Mouse (Mus musculus) embryonic facial prominence, embryonic 14.5 days (tissue): ENCODE measurements at regions not wholly inside any gene's neighbourhood (a gene's known extent, or its start where the extent isn't known, plus 50 kb on each side); places are given as distances from the start of the nearest gene placed in this dataset.

Experiments used
- ATAC-seq: fragments of 200-750 bp; cut with Nextera tagmentation; 2 replicates; pipeline ENCODE4 v1.8.0; 2017; ENCODE audit warnings: low read depth, moderate number of reproducible peaks, moderate TSS enrichment
- DNase-seq: peaks from one replicate; pipeline ENCODE4 v3.0.0-alpha.2; 2015; ENCODE audit warnings: low spot score
- H3K27ac ChIP-seq: fragments of 300-500 bp; sonication (generic); replicated peaks from 2 replicates; pipeline ENCODE4 v1.5.1; 2014; ENCODE audit warnings: low read depth, mild to moderate bottlenecking, low read length, moderate library complexity
- H3K27me3 ChIP-seq: fragments of 300-500 bp; sonication (generic); replicated peaks from 2 replicates; pipeline ENCODE4 v1.6.1; 2014; ENCODE audit warnings: low read length; ENCODE audit not compliant: control insufficient read depth, insufficient read depth
- H3K36me3 ChIP-seq: fragments of 300-500 bp; sonication (generic); 2 replicates; pipeline ENCODE4 v1.6.1; 2014; ENCODE audit warnings: low read length, mixed read lengths; ENCODE audit not compliant: control insufficient read depth, insufficient read depth
- H3K4me1 ChIP-seq: fragments of 300-500 bp; sonication (generic); 2 replicates; pipeline ENCODE4 v1.6.1; 2014; ENCODE audit warnings: antibody characterized with exemption, low read length; ENCODE audit not compliant: control insufficient read depth, insufficient read depth
- H3K4me2 ChIP-seq: fragments of 300-500 bp; sonication (generic); 2 replicates; pipeline ENCODE4 v1.6.1; 2014; ENCODE audit warnings: low read depth, mild to moderate bottlenecking, low read length, moderate library complexity, mixed read lengths
- H3K4me3 ChIP-seq: fragments of 300-500 bp; sonication (generic); 2 replicates; pipeline ENCODE4 v1.5.1; 2014; ENCODE audit warnings: low read depth, mild to moderate bottlenecking, low read length
- H3K9ac ChIP-seq: fragments of 300-500 bp; sonication (generic); 2 replicates; pipeline ENCODE4 v1.6.1; 2014; ENCODE audit warnings: low read depth, mild to moderate bottlenecking, low read length, moderate library complexity, mixed read lengths
- H3K9me3 ChIP-seq: fragments of 300-500 bp; sonication (generic); 2 replicates; pipeline ENCODE4 v1.6.1; 2016; ENCODE audit warnings: low read length; ENCODE audit not compliant: control insufficient read depth
- WGBS: fragments of 180-500 bp; shearing (Covaris S2); extraction: QIAGEN DNeasy Blood & Tissue Kit; methylation state at CpG from one replicate; pipeline ENCODE4 v1.1.7; 2014; 5-methylcytosine and 5-hydroxymethylcytosine counted together

DNA sequence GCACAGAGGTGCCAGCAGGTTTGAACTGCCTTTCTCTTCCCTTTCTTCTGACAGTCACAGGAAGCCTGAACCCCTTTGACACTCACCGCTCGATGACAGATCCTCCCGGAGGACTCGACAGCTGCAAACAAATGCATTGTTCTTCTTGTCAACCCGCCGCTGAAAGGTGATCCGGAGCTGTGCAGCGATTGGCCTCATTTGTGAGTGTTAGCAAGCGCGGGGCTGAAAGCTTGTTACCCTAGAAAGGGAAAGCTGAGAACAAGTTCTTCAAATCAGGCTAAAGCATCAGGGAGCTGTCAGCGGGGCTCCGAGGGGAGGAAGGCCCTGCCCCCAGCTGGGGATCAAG is 154.1 kb downstream of the Gm45692 start:
- DNase-seq, result peak; percentile 94
- WGBS, result 4% methylated on average over 12 of the region's 12 CpGs
- no peaks in the 10 kb centered on the region for H3K36me3 ChIP-seq
- peak overlapping the region; percentile 31 for H3K4me2 ChIP-seq
- H3K4me3 ChIP-seq, result no peak overlapping the region
- 0 out of 2 replicates have a peak overlapping the region, but pooled peaks have one; percentile 22 for H3K27ac ChIP-seq
- ATAC-seq, result peak; percentile 89
- peaks cover 12% of the 10 kb centered on the region; the same call in 1 of the 2 replicates for H3K27me3 ChIP-seq
- no peaks in the 10 kb centered on the region for H3K9me3 ChIP-seq
- H3K4me1 ChIP-seq, result 0 out of 2 replicates have a peak, but pooled peaks cover 3% of the 10 kb centered on the region
- H3K9ac ChIP-seq, result peak overlapping the region; percentile 35; the same call in 1 of the 2 replicates

DNA sequence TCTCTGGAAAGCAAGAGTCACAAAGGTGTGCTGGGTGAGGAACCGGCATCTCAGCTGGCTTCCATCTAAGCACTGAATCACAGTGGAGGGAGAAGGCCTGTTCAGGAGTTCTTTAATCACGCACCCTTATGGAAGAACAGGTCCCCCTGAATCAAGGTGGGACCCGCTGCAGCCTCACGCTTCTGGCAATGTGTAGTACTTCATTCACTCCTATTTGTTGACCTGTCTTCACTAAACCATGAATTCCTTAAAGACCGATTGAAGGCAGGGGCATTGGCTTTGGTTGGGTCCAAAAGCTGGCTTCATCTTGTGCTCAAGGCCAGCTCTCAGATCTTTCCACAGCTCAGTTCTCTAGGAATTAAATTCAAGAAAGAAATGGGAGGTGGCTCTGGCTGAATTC is 154.5 kb downstream of the Gm45692 start:
- Histone ChIP-seq H3K9ac (no peak overlapping the region), H3K4me3 (no peak overlapping the region), H3K4me1 (0 out of 2 replicates have a peak, but pooled peaks cover 3% of the 10 kb centered on the region), H3K27me3 (peaks cover 12% of the 10 kb centered on the region; the same call in 1 of the 2 replicates), H3K9me3 (no peaks in the 10 kb centered on the region), H3K36me3 (no peaks in the 10 kb centered on the region), H3K27ac (0 out of 2 replicates have a peak overlapping the region, but pooled peaks have one; percentile 22), H3K4me2 (peak overlapping the region; percentile 31)
- WGBS, result 51% methylated on average over 5 of the region's 5 CpGs
- DNase-seq (no peak), ATAC-seq (no peak)

DNA sequence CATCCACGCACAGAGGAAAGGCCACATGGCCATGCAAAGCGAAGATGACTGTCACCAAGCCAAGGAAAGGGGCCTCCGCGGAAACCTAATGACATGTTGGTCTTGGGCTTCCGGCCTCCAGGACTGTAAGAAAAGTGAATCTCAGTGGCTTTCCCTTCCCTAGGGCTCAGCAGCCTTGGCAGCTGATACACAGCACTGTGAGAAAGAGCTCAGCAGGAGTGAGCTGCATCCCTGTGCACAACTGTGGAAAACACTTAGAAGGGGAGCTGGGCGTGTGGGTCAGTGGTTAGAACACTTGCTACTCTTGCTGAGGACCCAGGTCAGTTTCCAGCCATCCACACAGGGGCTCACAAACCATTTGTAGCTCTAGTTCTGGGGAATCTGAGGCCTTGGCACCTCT is 155.1 kb downstream of the Gm45692 start:
- no peak overlapping the region for H3K4me2 ChIP-seq
- H3K9me3 ChIP-seq, result no peaks in the 10 kb centered on the region
- WGBS, result 95% methylated on average over 6 of the region's 6 CpGs
- H3K27ac ChIP-seq, result no peak overlapping the region
- H3K4me3 ChIP-seq, result no peak overlapping the region
- H3K27me3 ChIP-seq, result peaks cover 12% of the 10 kb centered on the region; the same call in 1 of the 2 replicates
- no peaks in the 10 kb centered on the region for H3K36me3 ChIP-seq
- no peak for DNase-seq
- no peak overlapping the region for H3K9ac ChIP-seq
- no peak for ATAC-seq
- H3K4me1 ChIP-seq, result 0 out of 2 replicates have a peak, but pooled peaks cover 3% of the 10 kb centered on the region

DNA sequence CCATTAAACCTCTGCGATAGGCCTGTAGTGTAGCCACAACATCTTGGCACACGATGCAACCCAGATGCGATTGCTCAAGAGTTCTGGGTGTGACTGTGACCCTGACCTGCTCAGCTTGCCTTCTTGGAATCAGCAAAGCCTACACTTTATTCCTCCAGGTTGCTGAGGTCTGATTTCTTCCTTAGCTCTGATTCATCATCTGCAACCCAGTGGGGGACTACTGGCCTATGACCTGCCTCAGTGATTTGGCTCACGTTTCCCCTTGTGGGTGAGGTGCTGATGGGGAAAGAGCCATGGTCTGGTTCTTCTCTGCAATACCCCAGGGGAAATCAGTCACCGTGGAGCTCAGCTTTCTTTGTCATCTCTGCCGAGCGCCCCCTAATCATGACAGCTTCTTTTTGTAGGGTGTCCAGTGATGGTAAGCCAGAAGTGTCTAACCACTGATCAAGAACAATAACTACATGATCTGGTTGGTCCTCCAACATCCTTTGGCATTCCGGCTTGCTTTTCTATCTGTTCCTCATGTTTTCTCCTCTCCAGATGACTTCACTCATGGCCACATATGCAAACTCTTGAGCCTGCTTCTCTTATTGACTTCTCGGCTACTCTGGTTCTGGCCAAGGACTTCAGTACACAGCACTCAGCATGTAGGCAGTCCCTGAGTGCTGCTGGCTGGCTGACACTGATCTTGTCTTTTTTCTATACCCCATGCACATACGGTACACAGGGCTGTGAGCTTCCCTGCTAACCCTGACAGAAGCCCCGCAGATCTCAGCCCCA is 163.0 kb downstream of the Gm45692 start:
- WGBS, result 60% methylated on average over 11 of the region's 11 CpGs
- Histone ChIP-seq H3K4me1 (peaks cover 3% of the 10 kb centered on the region), H3K4me2 (no peak overlapping the region), H3K27me3 (no peaks in the 10 kb centered on the region), H3K36me3 (no peaks in the 10 kb centered on the region), H3K9me3 (no peaks in the 10 kb centered on the region), H3K27ac (no peak overlapping the region), H3K9ac (no peak overlapping the region), H3K4me3 (no peak overlapping the region)
- no peak for ATAC-seq
- no peak for DNase-seq

DNA sequence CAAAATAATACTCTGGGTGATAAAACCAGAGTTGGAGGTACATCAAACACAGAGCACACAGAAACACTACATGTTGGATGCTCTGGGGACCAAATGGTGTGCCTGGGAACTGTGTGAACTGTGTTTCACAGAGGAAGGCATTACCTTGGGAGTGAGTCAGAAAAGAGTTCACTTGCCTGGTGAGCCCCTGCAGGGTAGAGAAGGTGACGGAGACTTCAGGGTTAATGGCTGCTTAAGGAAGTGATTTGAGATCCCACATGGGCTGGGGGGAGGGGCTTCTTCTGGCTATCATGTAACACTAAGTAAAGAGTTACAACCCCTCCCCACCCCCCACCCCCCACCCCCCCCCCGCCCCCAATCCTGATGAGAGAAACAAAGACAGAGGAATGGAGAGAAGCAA is 164.6 kb downstream of the Gm45692 start:
- no peaks in the 10 kb centered on the region for H3K9me3 ChIP-seq
- 28% methylated on average over 2 of the region's 2 CpGs for WGBS
- no peak overlapping the region for H3K4me3 ChIP-seq
- H3K4me2 ChIP-seq, result no peak overlapping the region
- DNase-seq (no peak), ATAC-seq (peak; percentile 55; the same call in 1 of the 2 replicates)
- H3K4me1 ChIP-seq, result peaks cover 12% of the 10 kb centered on the region
- no peaks in the 10 kb centered on the region for H3K27me3 ChIP-seq
- no peak overlapping the region for H3K27ac ChIP-seq
- H3K9ac ChIP-seq, result no peak overlapping the region
- H3K36me3 ChIP-seq, result no peaks in the 10 kb centered on the region

DNA sequence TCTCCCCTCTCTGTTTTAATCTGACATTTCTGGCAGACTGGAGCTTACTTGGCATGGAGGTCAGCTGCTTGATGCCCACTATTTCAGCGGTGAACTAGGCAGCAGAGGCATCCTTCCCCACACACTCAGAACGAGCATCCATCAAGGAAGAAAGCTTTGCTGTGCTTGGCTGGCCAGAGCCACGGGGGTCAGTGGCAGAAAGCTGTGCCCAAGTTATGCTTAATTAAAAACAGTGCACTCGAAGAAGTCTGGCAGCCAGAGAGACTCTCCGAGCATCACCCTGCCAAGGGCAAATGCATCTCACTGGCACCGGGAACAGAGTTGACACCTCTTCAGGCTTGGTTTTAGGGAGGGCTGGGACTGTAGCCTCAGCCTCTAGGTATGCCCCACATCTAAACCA is 168.3 kb downstream of the Gm45692 start:
- DNase-seq (no peak), ATAC-seq (no peak)
- 25% methylated on average over 6 of the region's 6 CpGs for whole genome bisulfite sequencing
- Histone ChIP-seq H3K27me3 (no peaks in the 10 kb centered on the region), H3K9me3 (no peaks in the 10 kb centered on the region), H3K4me1 (peaks cover 12% of the 10 kb centered on the region), H3K36me3 (no peaks in the 10 kb centered on the region), H3K27ac (no peak overlapping the region), H3K9ac (no peak overlapping the region), H3K4me2 (no peak overlapping the region), H3K4me3 (no peak overlapping the region)

DNA sequence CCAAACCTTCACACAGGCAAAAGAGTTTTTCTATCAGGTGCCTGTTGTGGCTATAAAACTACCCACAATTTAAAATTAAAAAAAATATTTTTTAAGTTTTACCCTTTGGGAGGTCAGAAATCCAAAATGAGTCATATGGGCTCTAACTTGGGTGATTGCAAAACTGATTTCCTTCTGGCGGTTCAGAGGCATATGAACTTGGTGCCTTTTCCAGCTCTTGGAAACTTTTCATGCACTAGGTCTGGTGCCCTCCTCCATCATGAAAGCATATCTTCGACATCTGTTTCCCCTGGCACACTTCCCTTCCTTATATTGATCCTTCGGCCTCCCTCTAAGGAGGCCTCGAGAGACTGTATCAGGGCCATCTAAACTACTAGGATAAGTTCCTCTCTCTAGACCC is 168.8 kb downstream of the Gm45692 start:
- H3K4me2 ChIP-seq, result no peak overlapping the region
- H3K9me3 ChIP-seq, result no peaks in the 10 kb centered on the region
- DNase-seq, result no peak
- H3K27ac ChIP-seq, result no peak overlapping the region
- ATAC-seq, result no peak
- H3K27me3 ChIP-seq, result no peaks in the 10 kb centered on the region
- H3K4me1 ChIP-seq, result peaks cover 12% of the 10 kb centered on the region
- H3K9ac ChIP-seq, result no peak overlapping the region
- 74% methylated on average over 4 of the region's 4 CpGs for WGBS
- H3K4me3 ChIP-seq, result no peak overlapping the region
- no peaks in the 10 kb centered on the region for H3K36me3 ChIP-seq

DNA sequence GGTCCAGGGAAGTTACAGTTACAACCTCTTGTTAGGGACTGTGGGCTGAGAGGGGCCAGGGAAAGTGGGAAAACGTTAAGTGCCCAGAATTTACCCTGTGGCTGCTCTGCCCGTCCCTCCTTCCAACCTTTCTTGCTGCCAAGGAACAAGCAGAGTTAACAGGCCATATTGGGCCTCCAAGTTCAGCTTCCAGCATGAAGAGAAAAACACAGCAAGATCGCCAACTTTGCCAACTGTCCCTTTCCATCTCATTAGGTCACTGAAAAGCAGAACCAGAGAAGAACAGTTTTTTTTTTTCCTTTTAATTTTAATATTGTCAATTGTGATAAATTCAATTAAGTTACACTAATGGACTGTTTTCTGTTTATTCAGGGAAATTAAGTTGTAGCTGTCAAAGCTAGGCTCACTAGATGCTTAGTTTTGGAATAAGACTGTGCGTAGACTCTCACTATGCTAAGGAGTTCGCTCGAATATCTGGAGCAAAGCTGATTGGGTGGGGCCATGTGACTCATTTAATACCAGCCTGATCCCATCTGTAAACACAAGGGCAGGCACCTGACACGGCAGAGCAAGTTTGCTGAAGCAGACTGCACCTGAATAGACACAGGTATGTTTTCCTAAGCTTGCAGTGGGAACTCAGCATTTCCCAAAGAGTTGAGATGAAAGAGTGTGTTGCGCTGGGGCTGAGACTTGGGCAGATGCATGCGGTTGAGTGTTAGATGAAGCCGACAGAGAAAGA is 178.9 kb downstream of the Gm45692 start:
- no peak overlapping the region for H3K4me3 ChIP-seq

More for the DNA sequence above, 178.9 kb downstream of the Gm45692 start:
- H3K4me2 ChIP-seq, result no peak overlapping the region
- no peak overlapping the region for H3K9ac ChIP-seq
- no peak overlapping the region for H3K27ac ChIP-seq
- 80% methylated on average over 10 of the region's 10 CpGs for WGBS
- H3K36me3 ChIP-seq, result no peaks in the 10 kb centered on the region
- ATAC-seq, result 0 out of 2 replicates have a peak, but pooled peaks have one; percentile 55
- H3K27me3 ChIP-seq, result no peaks in the 10 kb centered on the region
- DNase-seq, result peak; percentile 57
- peaks cover 6% of the 10 kb centered on the region for H3K4me1 ChIP-seq
- no peaks in the 10 kb centered on the region for H3K9me3 ChIP-seq
